ENCODE assay signal across 8 mouse cellular contexts in genomic region chr2:155357686-155358399, GRCm38 (mm10). TPM values are rescaled to one million over a fixed set of nuclear protein-coding genes. Genes with fewer than 3 reads are reported as not detected.
DNase-seq lines count a peak whose midpoint lies in the region.

No protein-coding gene starts in this region.

- H3K9me3 ChIP-seq in heart, embryonic 10.5 days = no peaks in the 10 kb centered on the region
- no peaks in the 10 kb centered on the region for H3K9me3 ChIP-seq in forebrain, embryonic 10.5 days

- H3K4me3 ChIP-seq in heart, embryonic 10.5 days = peak overlapping the region; percentile 89
- peak overlapping the region; percentile 91 for H3K4me3 ChIP-seq in forebrain, embryonic 10.5 days
- H3K4me3 ChIP-seq in macrophage (ENCODE audit: inconsistent target) = peak overlapping the region; percentile 99

- peak overlapping the region; percentile 91 for H3K27ac ChIP-seq in heart, embryonic 10.5 days
- H3K27ac ChIP-seq in forebrain, embryonic 10.5 days = peak overlapping the region; percentile 89
- H3K27ac ChIP-seq in macrophage = no peak overlapping the region

- no peak for DNase-seq in heart, embryonic 10.5 days (ENCODE audit: low spot score)
- DNase-seq in heart, postnatal 4 days = no peak
- DNase-seq in NIH3T3 (ENCODE audit: low read depth) = peak; percentile 29
- DNase-seq in forebrain, embryonic 10.5 days (ENCODE audit: extremely low spot score, low spot score) = peak; percentile 16
- peak; percentile 54 to 84 for DNase-seq in kidney, adult 8-10 months
- DNase-seq in thymus, postnatal 25 days = peak; percentile 10
- DNase-seq in adrenal gland, postnatal 14 days = no peak

- peaks cover 9% of the 10 kb centered on the region; the same call in 1 of the 2 replicates for H3K4me1 ChIP-seq in heart, embryonic 10.5 days
- peaks cover 16% of the 10 kb centered on the region for H3K4me1 ChIP-seq in forebrain, embryonic 10.5 days

- peaks cover 43% of the 10 kb centered on the region for H3K79me2 ChIP-seq in macrophage (ENCODE audit: inconsistent target)

- H3K27me3 ChIP-seq in heart, embryonic 10.5 days (ENCODE audit: insufficient read depth, poor library complexity, severe bottlenecking) = no peaks in the 10 kb centered on the region
- H3K27me3 ChIP-seq in forebrain, embryonic 10.5 days (ENCODE audit: poor library complexity, severe bottlenecking) = no peaks in the 10 kb centered on the region

- no peaks in the 10 kb centered on the region for H3K36me3 ChIP-seq in heart, embryonic 10.5 days
- no peaks in the 10 kb centered on the region for H3K36me3 ChIP-seq in forebrain, embryonic 10.5 days (replicated peaks)
- H3K36me3 ChIP-seq in macrophage (ENCODE audit: inconsistent target) = no peaks in the 10 kb centered on the region

- WGBS in heart, embryonic 10.5 days = 27% methylated on average over 14 of the region's 14 CpGs
- 37% methylated on average over 14 of the region's 14 CpGs for WGBS in forebrain, embryonic 10.5 days
- WGBS in macrophage (ENCODE audit: missing documents) = 36% methylated on average over 14 of the region's 14 CpGs

RNA-seq across cellular contexts. Expression of gene Pigu, which starts 0.6 kb away (rescaled TPM):
- polyA plus RNA-seq in heart, embryonic 10.5 days (2016; fragmentation: Nextera tagmentation; extraction: Ambion mirVana) = 60.3 and 61.2 TPM in 2 replicates
- 10 to 100 TPM; 39.4 to 42.7 TPM for total RNA-seq in heart, postnatal 4 days (2021)
- 52.6 and 56.5 TPM in 2 replicates for polyA plus RNA-seq in forebrain, embryonic 10.5 days (2016; fragmentation: Nextera tagmentation; extraction: Ambion mirVana)
- 10 to 100 TPM in 25 of 26 experiments, 1 to 10 TPM in 1; 8.2 to 57.5 (median 34.7) TPM for total RNA-seq in macrophage (2018; cell fraction: chromatin; rRNA removed)
- 10 to 100 TPM; 19.7 to 41.8 (median 31.7) TPM for total RNA-seq in macrophage (2018; cell fraction: cytosol; rRNA removed)
- 10 to 100 TPM; 17.6 to 58.3 (median 32.9) TPM for total RNA-seq in macrophage (2018; cell fraction: nucleus; rRNA removed)
- 26.4 to 67.1 TPM (median 39.7 TPM) in 3 replicates for polyA plus RNA-seq in macrophage (2018)
- 28.2 and 36.1 TPM in 2 replicates for total RNA-seq in adrenal gland, postnatal 14 days (2021)

RNA-seq across cellular contexts. Expression of gene Trp53inp2, which starts 23.0 kb away (rescaled TPM):
- polyA plus RNA-seq in heart, embryonic 10.5 days (2016; fragmentation: Nextera tagmentation; extraction: Ambion mirVana) = 61.4 and 118 TPM in 2 replicates
- total RNA-seq in heart, postnatal 4 days (2021) = 100 to 1,000 TPM; 491 to 511 TPM
- polyA plus RNA-seq in forebrain, embryonic 10.5 days (2016; fragmentation: Nextera tagmentation; extraction: Ambion mirVana) = 28.9 and 33.7 TPM in 2 replicates
- total RNA-seq in macrophage (2018; cell fraction: chromatin; rRNA removed) = 100 to 1,000 TPM in 7 of 26 experiments, 10 to 100 TPM in 19; 10.3 to 180 (median 77.7) TPM
- 10 to 100 TPM; 61.6 to 98.6 (median 85.7) TPM for total RNA-seq in macrophage (2018; cell fraction: cytosol; rRNA removed)
- total RNA-seq in macrophage (2018; cell fraction: nucleus; rRNA removed) = 100 to 1,000 TPM in 16 of 26 experiments, 10 to 100 TPM in 10; 22.6 to 176 (median 120) TPM
- 38.4 to 62.3 TPM (median 55.4 TPM) in 3 replicates for polyA plus RNA-seq in macrophage (2018)
- 278 and 345 TPM in 2 replicates for total RNA-seq in adrenal gland, postnatal 14 days (2021)

Comparison
In these comparisons a context has a peak if more than half of its experiments do, and no peak if none do; other contexts are left out.
1. DNase-seq: peak in NIH3T3 (single experiment), forebrain, embryonic 10.5 days (single experiment), kidney, adult 8-10 months (2 of 2) and thymus, postnatal 25 days (single experiment); none in heart, embryonic 10.5 days (single experiment), heart, postnatal 4 days (single experiment) and adrenal gland, postnatal 14 days (single experiment).
2. Peak in every context shown above with its lines, with median percentiles within 50 percentile points of each other: H3K4me3 ChIP-seq.